Mouse (Mus musculus) lung, adult 2 months (tissue): Measurements from ENCODE around the gene Utp11.

Source experiments
- CTCF ChIP-seq: fragments of 200-500 bp; IDR thresholded peaks from 2 replicates; pipeline ENCODE4 v1.5.1; 2011; ENCODE audit warnings: mild to moderate bottlenecking, low read length, control low read depth; ENCODE audit not compliant: insufficient read depth
- POLR2A ChIP-seq: fragments of 200-500 bp; IDR thresholded peaks from 2 replicates; pipeline ENCODE4 v1.6.1; 2011; ENCODE audit warnings: low read depth, mild to moderate bottlenecking, control low read depth, low read length, borderline replicate concordance; ENCODE audit errors: extremely low read depth

DNA sequence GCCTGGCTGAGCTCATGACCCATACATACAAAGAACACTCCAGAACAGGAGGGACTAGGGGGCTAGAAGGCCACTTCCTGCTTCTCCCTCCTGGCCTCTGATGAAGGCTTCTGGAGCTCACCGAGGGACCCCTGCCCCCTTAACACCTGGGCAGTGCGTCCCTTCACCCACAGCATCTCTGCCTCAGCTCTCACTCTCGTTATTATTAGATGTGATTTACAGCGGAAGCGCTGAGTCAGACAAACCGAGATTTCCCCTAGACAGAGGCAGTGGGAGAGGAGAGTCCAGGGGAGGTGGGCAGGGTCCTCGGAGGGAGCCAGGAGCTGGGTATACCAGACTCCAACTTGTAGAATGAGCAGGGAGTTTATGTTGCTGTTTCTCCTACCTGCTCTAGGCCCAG, 21.8 kb downstream of the Utp11 start:
- no peak for TF ChIP-seq CTCF
- TF ChIP-seq POLR2A: no peak
